Mouse (Mus musculus): ENCODE measurements around the gene Guca1a. TPM values are rescaled to one million over a fixed set of nuclear protein-coding genes. Genes with fewer than 3 reads are reported as not detected.

The Guca1a gene
- polyA plus RNA-seq, 1 experiment from 2014 or later, result 0.70 TPM

GRCm38 (mm10) chr17:47373991-47374390 lies 26.4 kb downstream of the Guca1a start:
- Histone ChIP-seq H3K4me2 (no peak overlapping the region), H3K36me3 (peaks cover 44% of the 10 kb centered on the region), H3K4me1 (replicated peaks) (peaks cover 16% of the 10 kb centered on the region), H3K27me3 (no peaks in the 10 kb centered on the region), H3K27ac (replicated peaks) (no peak overlapping the region), H3K9me3 (no peaks in the 10 kb centered on the region), H3K4me3 (no peak overlapping the region), H3K9ac (no peak overlapping the region)
- ATAC-seq (ENCODE audit: low FRiP score, low read depth), result no peak
- 94% methylated on average over 6 of the region's 6 CpGs for WGBS

- H3K4me3 ChIP-seq, result no peak overlapping the region
- peaks cover under 1% of the 10 kb centered on the region; the same call in 1 of the 2 replicates for H3K27me3 ChIP-seq
- peaks cover 37% of the 10 kb centered on the region for H3K36me3 ChIP-seq
- ATAC-seq (ENCODE audit: low FRiP score, low read depth), result no peak
- no peak overlapping the region for H3K27ac ChIP-seq (replicated peaks)
- 11% methylated on average over 4 of the region's 4 CpGs for WGBS
- H3K4me2 ChIP-seq, result no peak overlapping the region
- no peak overlapping the region for H3K9ac ChIP-seq
- peaks cover 18% of the 10 kb centered on the region for H3K4me1 ChIP-seq (replicated peaks)
- H3K9me3 ChIP-seq, result no peaks in the 10 kb centered on the region
Observed at GRCm38 (mm10) chr17:47371451-47371850, 28.9 kb downstream of the Guca1a start.

- peaks cover 6% of the 10 kb centered on the region for H3K27me3 ChIP-seq
- H3K9ac ChIP-seq, result peak overlapping the region; percentile 68
- H3K36me3 ChIP-seq, result peaks cover 14% of the 10 kb centered on the region
- H3K27ac ChIP-seq (replicated peaks), result peak overlapping the region; percentile 88
- H3K4me3 ChIP-seq, result peak overlapping the region; percentile 86
- WGBS, result under 1% methylated on average over 20 of the region's 20 CpGs
- peaks cover 18% of the 10 kb centered on the region for H3K4me1 ChIP-seq (replicated peaks)
- H3K4me2 ChIP-seq, result peak overlapping the region; percentile 87
- H3K9me3 ChIP-seq, result no peaks in the 10 kb centered on the region
- ATAC-seq (ENCODE audit: low FRiP score, low read depth), result peak; percentile 82; the same call in 1 of the 2 replicates
Observed at GRCm38 (mm10) chr17:47369087-47369443, 31.3 kb downstream of the Guca1a start.

GRCm38 (mm10) chr17:47368401-47369086 lies 31.8 kb downstream of the Guca1a start, which contains the start of gene Mrps10:
Gene Mrps10 (plus strand): TSS chr17:47368887.
- no peaks in the 10 kb centered on the region for H3K9me3 ChIP-seq
- peak within 1 kb of the TSS; percentile 87 for H3K4me2 ChIP-seq
- WGBS, result 4% methylated on average over 35 of the region's 35 CpGs
- H3K27me3 ChIP-seq, result peaks cover 6% of the 10 kb centered on the region
- peak within 1 kb of the TSS; percentile 88 for H3K27ac ChIP-seq (replicated peaks)
- peaks cover 11% of the 10 kb centered on the region; the same call in 1 of the 2 replicates for H3K36me3 ChIP-seq
- ATAC-seq (ENCODE audit: low FRiP score, low read depth), result peak; percentile 94
- peaks cover 18% of the 10 kb centered on the region for H3K4me1 ChIP-seq (replicated peaks)
- H3K4me3 ChIP-seq, result peak within 1 kb of the TSS; percentile 86
- peak within 1 kb of the TSS; percentile 68 for H3K9ac ChIP-seq

GRCm38 (mm10) chr17:47361343-47361742 lies 39.0 kb downstream of the Guca1a start:
- no peak for ATAC-seq (ENCODE audit: low FRiP score, low read depth)
- Histone ChIP-seq H3K4me2 (no peak overlapping the region), H3K9me3 (no peaks in the 10 kb centered on the region), H3K4me1 (replicated peaks) (no peaks in the 10 kb centered on the region), H3K4me3 (no peak overlapping the region), H3K27ac (replicated peaks) (no peak overlapping the region), H3K27me3 (peaks cover 5% of the 10 kb centered on the region), H3K9ac (no peak overlapping the region), H3K36me3 (peaks cover 21% of the 10 kb centered on the region)
- WGBS, result 78% methylated on average over 11 of the region's 11 CpGs

- H3K36me3 ChIP-seq, result peaks cover 35% of the 10 kb centered on the region
- H3K4me3 ChIP-seq, result no peak overlapping the region
- no peak overlapping the region for H3K27ac ChIP-seq (replicated peaks)
- H3K4me1 ChIP-seq (replicated peaks), result no peaks in the 10 kb centered on the region
- no peaks in the 10 kb centered on the region for H3K9me3 ChIP-seq
- ATAC-seq (ENCODE audit: low FRiP score, low read depth), result no peak
- H3K4me2 ChIP-seq, result no peak overlapping the region
- no peak overlapping the region for H3K9ac ChIP-seq
- 29% methylated on average over 6 of the region's 6 CpGs for WGBS
- no peaks in the 10 kb centered on the region for H3K27me3 ChIP-seq
Observed at GRCm38 (mm10) chr17:47359964-47360363, 40.4 kb downstream of the Guca1a start.

GRCm38 (mm10) chr17:47349721-47350319 lies 50.6 kb downstream of the Guca1a start:
- Histone ChIP-seq H3K4me1 (replicated peaks) (no peaks in the 10 kb centered on the region), H3K4me3 (no peak overlapping the region), H3K27ac (replicated peaks) (no peak overlapping the region), H3K4me2 (no peak overlapping the region), H3K9ac (no peak overlapping the region), H3K27me3 (no peaks in the 10 kb centered on the region), H3K36me3 (peaks cover 89% of the 10 kb centered on the region), H3K9me3 (peaks cover 13% of the 10 kb centered on the region)
- WGBS, result 88% methylated on average over 3 of the region's 3 CpGs
- no peak for ATAC-seq (ENCODE audit: low FRiP score, low read depth)

Other genes starting within 250 kb of the Guca1a start
- 66.4 and 70.3 TPM in 2 replicates for gene Mrps10, start 31.7 kb downstream of the Guca1a start, polyA plus RNA-seq (2015; fragmentation: Nextera tagmentation; extraction: Ambion mirVana)
- gene Guca1b, start 15.2 kb downstream of the Guca1a start, polyA plus RNA-seq (2015; fragmentation: Nextera tagmentation; extraction: Ambion mirVana), result 0.62 and 0.67 TPM in 2 replicates
- gene AI661453, start 36.0 kb upstream of the Guca1a start, polyA plus RNA-seq (2015; fragmentation: Nextera tagmentation; extraction: Ambion mirVana), result 0.10 and 0.47 TPM in 2 replicates
- gene 1700001C19Rik, start 36.8 kb upstream of the Guca1a start, polyA plus RNA-seq (2015; fragmentation: Nextera tagmentation; extraction: Ambion mirVana), result 0.47 and 0.74 TPM in 2 replicates
- 21.0 and 22.5 TPM in 2 replicates for gene Taf8, start 101.7 kb upstream of the Guca1a start, polyA plus RNA-seq (2015; fragmentation: Nextera tagmentation; extraction: Ambion mirVana)
- 88.8 and 91.0 TPM in 2 replicates for gene Ccnd3, start 104.5 kb upstream of the Guca1a start, polyA plus RNA-seq (2015; fragmentation: Nextera tagmentation; extraction: Ambion mirVana)
- 33.9 and 37.5 TPM in 2 replicates for gene Bysl, start 210.9 kb upstream of the Guca1a start, polyA plus RNA-seq (2015; fragmentation: Nextera tagmentation; extraction: Ambion mirVana)
- gene Med20, start 211.0 kb upstream of the Guca1a start, polyA plus RNA-seq (2015; fragmentation: Nextera tagmentation; extraction: Ambion mirVana), result 41.2 and 43.9 TPM in 2 replicates
- gene Gm20517, start 211.0 kb upstream of the Guca1a start, polyA plus RNA-seq (2015; fragmentation: Nextera tagmentation; extraction: Ambion mirVana), result 2.0 and 2.5 TPM in 2 replicates
- 6.3 and 8.2 TPM in 2 replicates for gene Usp49, start 230.1 kb upstream of the Guca1a start, polyA plus RNA-seq (2015; fragmentation: Nextera tagmentation; extraction: Ambion mirVana)

Measured in hindbrain, embryonic 15.5 days (tissue).